Mouse (Mus musculus) neural tube, embryonic 14.5 days (tissue): Measurements from ENCODE around the gene Gm49403. TPM values are rescaled to one million over a fixed set of nuclear protein-coding genes. Genes with fewer than 3 reads are reported as not detected.

Experiments used
- ATAC-seq: fragments of 200-750 bp; cut with Nextera tagmentation; 2 replicates; pipeline ENCODE4 v1.8.0; 2017; ENCODE audit warnings: low read depth, mild to moderate bottlenecking, moderate TSS enrichment, moderate library complexity
- H3K27ac ChIP-seq: fragments of 300-500 bp; sonication (generic); 2 replicates; pipeline ENCODE4 v1.5.1; 2014; ENCODE audit warnings: low read depth, mild to moderate bottlenecking, control low read depth, low read length, moderate library complexity, mixed read lengths
- H3K27me3 ChIP-seq: fragments of 300-500 bp; sonication (generic); 2 replicates; pipeline ENCODE4 v1.6.1; 2014; ENCODE audit warnings: low read length; ENCODE audit not compliant: control insufficient read depth, insufficient read depth
- H3K36me3 ChIP-seq: fragments of 300-500 bp; sonication (generic); 2 replicates; pipeline ENCODE4 v1.6.1; 2014; ENCODE audit warnings: low read length, mixed read lengths; ENCODE audit not compliant: control insufficient read depth, insufficient read depth
- H3K4me1 ChIP-seq: fragments of 300-500 bp; sonication (generic); 2 replicates; pipeline ENCODE4 v1.6.1; 2014; ENCODE audit warnings: low read length; ENCODE audit not compliant: control insufficient read depth, insufficient read depth
- H3K4me2 ChIP-seq: fragments of 300-500 bp; sonication (generic); 2 replicates; pipeline ENCODE4 v1.6.1; 2014; ENCODE audit warnings: mild to moderate bottlenecking, low read depth, low read length, control low read depth
- H3K4me3 ChIP-seq: fragments of 300-500 bp; sonication (generic); 2 replicates; pipeline ENCODE4 v1.5.1; 2014; ENCODE audit warnings: low read depth, low read length, control low read depth, mixed read lengths
- H3K9ac ChIP-seq: fragments of 300-500 bp; sonication (generic); replicated peaks from 2 replicates; pipeline ENCODE4 v1.6.1; 2014; ENCODE audit warnings: low read depth, mild to moderate bottlenecking, control low read depth, low read length, mixed read lengths
- H3K9me3 ChIP-seq: fragments of 300-500 bp; sonication (generic); 2 replicates; pipeline ENCODE4 v1.6.1; 2016; ENCODE audit warnings: low read length; ENCODE audit not compliant: control insufficient read depth
- WGBS: fragments of 180-500 bp; shearing (Covaris S2); extraction: QIAGEN DNeasy Blood & Tissue Kit; methylation state at CpG from one replicate; pipeline ENCODE4 v1.1.7; 2014; 5-methylcytosine and 5-hydroxymethylcytosine counted together
- polyA plus RNA-seq: library from polyadenylated mRNA; unstranded; fragments of >200 nt; fragmentation: Nextera tagmentation; extraction: Ambion mirVana; gene quantifications from 2 replicates; pipeline ENCODE4 v1.2.1, GENCODE M21; 2014

The Gm49403 gene
- polyA plus RNA-seq, 1 experiment from 2014 or later, result not detected

- peak overlapping the region; percentile 81 for H3K27ac ChIP-seq
- peaks cover 15% of the 10 kb centered on the region for H3K36me3 ChIP-seq
- H3K4me1 ChIP-seq, result peaks cover 20% of the 10 kb centered on the region
- 11% methylated on average over 13 of the region's 13 CpGs for WGBS
- H3K27me3 ChIP-seq, result no peaks in the 10 kb centered on the region
- H3K4me3 ChIP-seq, result peak overlapping the region; percentile 76
- peak overlapping the region; percentile 46 for H3K9ac ChIP-seq
- no peaks in the 10 kb centered on the region for H3K9me3 ChIP-seq
- ATAC-seq, result no peak
- H3K4me2 ChIP-seq, result peak overlapping the region; percentile 77
Observed at GRCm38 (mm10) chr19:8898576-8898975, 14.8 kb downstream of the Gm49403 start.

DNA sequence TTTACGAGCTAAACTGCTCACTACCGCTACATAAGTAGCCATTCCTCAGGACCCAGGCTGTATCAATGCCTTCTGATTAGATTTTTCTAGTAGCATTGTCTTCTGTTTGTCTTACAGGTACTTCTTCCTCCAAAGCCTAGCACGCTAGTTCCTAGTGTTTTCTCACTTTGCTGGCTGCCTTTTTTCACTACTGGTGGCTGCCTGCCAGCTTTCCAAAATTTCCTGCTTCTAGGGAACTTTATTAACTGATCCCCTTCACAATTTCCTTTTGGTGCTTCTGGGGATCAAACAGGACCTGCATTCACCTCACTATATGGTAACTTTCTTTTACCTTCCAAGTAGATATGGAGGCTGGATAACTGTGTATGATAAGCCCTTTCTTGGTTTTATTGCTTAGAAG is 15.3 kb downstream of the Gm49403 start:
- ATAC-seq, result no peak
- peak overlapping the region; percentile 46; the same call in 1 of the 2 replicates for H3K9ac ChIP-seq
- 53% methylated on average over 3 of the region's 3 CpGs for WGBS

GRCm38 (mm10) chr19:8903412-8903811 is 19.7 kb downstream of the Gm49403 start:
- Histone ChIP-seq H3K9me3 (no peaks in the 10 kb centered on the region), H3K36me3 (peaks cover 49% of the 10 kb centered on the region), H3K4me2 (no peak overlapping the region), H3K27me3 (no peaks in the 10 kb centered on the region), H3K4me1 (peaks cover 10% of the 10 kb centered on the region; the same call in 1 of the 2 replicates), H3K9ac (no peak overlapping the region), H3K4me3 (no peak overlapping the region), H3K27ac (no peak overlapping the region)
- no peak for ATAC-seq
- 96% methylated on average over 5 of the region's 5 CpGs for WGBS

More for the DNA sequence above, 15.3 kb downstream of the Gm49403 start:
- H3K36me3 ChIP-seq, result peaks cover 17% of the 10 kb centered on the region
- H3K27me3 ChIP-seq, result no peaks in the 10 kb centered on the region
- H3K4me2 ChIP-seq, result peak overlapping the region; percentile 77
- peak overlapping the region; percentile 76 for H3K4me3 ChIP-seq
- no peak overlapping the region for H3K27ac ChIP-seq
- H3K4me1 ChIP-seq, result peaks cover 20% of the 10 kb centered on the region
- H3K9me3 ChIP-seq, result no peaks in the 10 kb centered on the region

DNA sequence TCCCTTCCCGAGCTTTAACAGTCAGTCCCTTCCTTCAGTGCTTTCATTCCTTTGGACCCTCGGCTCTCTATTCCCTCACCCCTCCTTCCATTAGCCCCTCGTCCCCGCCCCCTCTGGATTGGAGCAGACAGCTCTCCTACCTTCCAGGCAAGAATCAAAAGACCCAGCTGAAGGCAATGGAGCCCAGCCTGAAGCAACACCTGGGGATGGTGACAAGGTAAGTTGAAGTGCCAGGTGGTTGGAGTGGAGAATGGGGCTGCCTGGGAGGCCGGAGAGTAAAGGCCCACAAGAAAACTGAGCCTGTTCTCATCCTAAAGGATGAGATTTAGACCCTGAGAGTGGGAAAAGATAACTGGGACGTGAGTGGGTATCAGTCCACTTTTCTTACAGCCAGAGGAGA is 24.8 kb downstream of the Gm49403 start:
- WGBS, result 89% methylated on average over 6 of the region's 6 CpGs
- H3K36me3 ChIP-seq, result peaks cover 88% of the 10 kb centered on the region
- no peak overlapping the region for H3K9ac ChIP-seq
- ATAC-seq, result no peak
- no peak overlapping the region for H3K4me3 ChIP-seq
- H3K4me2 ChIP-seq, result no peak overlapping the region
- no peaks in the 10 kb centered on the region for H3K27me3 ChIP-seq
- no peaks in the 10 kb centered on the region for H3K4me1 ChIP-seq
- H3K9me3 ChIP-seq, result no peaks in the 10 kb centered on the region
- H3K27ac ChIP-seq, result no peak overlapping the region

GRCm38 (mm10) chr19:8911810-8912209 is 28.1 kb downstream of the Gm49403 start:
- no peak overlapping the region for H3K4me3 ChIP-seq
- no peaks in the 10 kb centered on the region for H3K9me3 ChIP-seq
- H3K27ac ChIP-seq, result no peak overlapping the region
- no peaks in the 10 kb centered on the region for H3K4me1 ChIP-seq
- no peaks in the 10 kb centered on the region for H3K27me3 ChIP-seq
- H3K9ac ChIP-seq, result no peak overlapping the region
- no peak for ATAC-seq
- 92% methylated on average over 5 of the region's 5 CpGs for WGBS
- no peak overlapping the region for H3K4me2 ChIP-seq
- peaks cover 84% of the 10 kb centered on the region for H3K36me3 ChIP-seq

- Histone ChIP-seq H3K27me3 (no peaks in the 10 kb centered on the region), H3K9ac (no peak overlapping the region), H3K27ac (no peak overlapping the region), H3K4me3 (no peak overlapping the region), H3K4me1 (no peaks in the 10 kb centered on the region), H3K4me2 (no peak overlapping the region), H3K36me3 (peaks cover 60% of the 10 kb centered on the region), H3K9me3 (no peaks in the 10 kb centered on the region)
- WGBS, result 94% methylated on average over 3 of the region's 3 CpGs
- no peak for ATAC-seq
Observed at GRCm38 (mm10) chr19:8914212-8914611, 30.5 kb downstream of the Gm49403 start.

GRCm38 (mm10) chr19:8919000-8919399 is 35.3 kb downstream of the Gm49403 start:
- ATAC-seq, result no peak
- H3K9me3 ChIP-seq, result no peaks in the 10 kb centered on the region
- H3K4me3 ChIP-seq, result no peak overlapping the region
- no peaks in the 10 kb centered on the region for H3K27me3 ChIP-seq
- H3K9ac ChIP-seq, result no peak overlapping the region
- H3K4me1 ChIP-seq, result peaks cover 15% of the 10 kb centered on the region; the same call in 1 of the 2 replicates
- no peak overlapping the region for H3K4me2 ChIP-seq
- no peak overlapping the region for H3K27ac ChIP-seq
- peaks cover 22% of the 10 kb centered on the region for H3K36me3 ChIP-seq
- 95% methylated on average over 3 of the region's 3 CpGs for WGBS

DNA sequence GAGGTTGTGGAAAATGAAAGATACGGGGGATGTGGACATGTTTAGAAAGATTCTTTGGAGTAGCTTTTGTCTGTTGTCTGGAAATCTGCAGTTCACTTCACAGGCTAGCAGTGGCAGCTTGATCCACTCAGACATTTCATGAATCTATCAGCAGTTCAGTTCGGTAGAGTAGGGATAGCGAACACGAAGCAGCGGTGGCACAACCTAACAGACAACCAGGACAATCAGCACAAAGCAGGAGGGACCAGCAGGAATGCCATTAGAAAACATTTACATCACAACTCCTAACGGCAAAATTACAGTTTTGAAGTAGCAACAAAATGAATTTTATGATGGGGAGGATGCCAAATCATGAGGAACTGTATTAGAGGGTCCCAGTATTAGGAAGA is 35.9 kb downstream of the Gm49403 start:
- peak overlapping the region; percentile 88 for H3K4me3 ChIP-seq
- 57% methylated on average over 6 of the region's 6 CpGs for WGBS

GRCm38 (mm10) chr19:8920073-8920736 is 36.5 kb downstream of the Gm49403 start, which contains the start of gene B3gat3:
Gene B3gat3, plus strand, starts transcription at chr19:8920374.
- ATAC-seq, result peak; percentile 98
- Histone ChIP-seq H3K9me3 (no peaks in the 10 kb centered on the region), H3K4me3 (peak within 1 kb of the TSS; percentile 88), H3K9ac (peak within 1 kb of the TSS; percentile 66), H3K27ac (peak within 1 kb of the TSS; percentile 82), H3K4me2 (peak within 1 kb of the TSS; percentile 84), H3K36me3 (peaks cover 12% of the 10 kb centered on the region), H3K4me1 (peaks cover 15% of the 10 kb centered on the region; the same call in 1 of the 2 replicates), H3K27me3 (no peaks in the 10 kb centered on the region)
- WGBS, result 3% methylated on average over 44 of the region's 50 CpGs

More for the DNA sequence above, 35.9 kb downstream of the Gm49403 start:
- Histone ChIP-seq H3K36me3 (peaks cover 18% of the 10 kb centered on the region), H3K9ac (peak overlapping the region; percentile 66; the same call in 1 of the 2 replicates), H3K4me1 (peaks cover 15% of the 10 kb centered on the region; the same call in 1 of the 2 replicates), H3K27me3 (no peaks in the 10 kb centered on the region), H3K9me3 (no peaks in the 10 kb centered on the region), H3K4me2 (peak overlapping the region; percentile 84), H3K27ac (peak overlapping the region; percentile 82)
- peak; percentile 16 for ATAC-seq
